ENCODE assay signal across 11 mouse cellular contexts in the genomic region with DNA sequence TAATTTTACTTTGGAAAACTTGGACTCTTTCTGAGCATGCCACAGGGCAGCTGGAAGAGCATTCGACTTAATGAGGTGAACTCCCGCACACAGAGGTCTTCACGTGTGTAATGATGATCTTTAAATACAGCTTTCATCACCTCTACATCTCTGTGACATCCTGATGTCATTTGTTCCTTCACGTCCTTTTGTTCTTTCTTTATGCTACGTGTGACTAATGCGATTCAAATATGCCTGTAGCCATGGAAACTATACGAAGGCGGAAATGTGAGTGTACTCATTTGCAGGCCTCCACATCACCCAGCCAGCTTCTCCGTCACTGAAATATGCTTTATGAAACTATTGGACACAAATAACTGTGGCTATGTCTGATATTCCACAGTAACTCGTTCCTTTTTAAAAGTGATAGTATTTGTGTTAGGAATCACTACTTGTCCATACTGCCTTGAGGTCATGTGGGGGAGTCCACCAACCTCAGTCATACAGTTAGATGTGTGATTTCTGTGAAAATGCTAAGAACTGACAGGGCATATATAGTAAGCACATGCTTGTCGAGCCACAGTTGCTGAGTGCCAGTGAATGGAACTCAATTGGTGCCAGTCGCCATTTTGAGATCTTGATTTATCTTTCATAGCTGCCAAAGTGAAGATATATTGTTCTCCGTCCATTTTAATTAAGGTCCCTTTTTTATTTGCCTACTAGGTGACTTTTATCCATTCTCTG.
A peak's percentile ranks its signal among the peaks of the same experiment; 100 is the strongest.
DNase-seq lines count a peak whose midpoint lies in the region; ATAC-seq lines count a peak whose summit lies in the region.
"Had no signal": no experiment of that assay in that cellular context is flagged by ENCODE, and none has a peak within 500 bp of the region (broad histone marks: within the 10 kb centered on the region; RNA-seq: fewer than 3 reads in every experiment).

No protein-coding gene starts in this region.

- no peaks in the 10 kb centered on the region for H3K27me3 ChIP-seq in hindbrain, embryonic 13.5 days
- no peaks in the 10 kb centered on the region for H3K27me3 ChIP-seq in hindbrain, embryonic 12.5 days
- H3K27me3 ChIP-seq in forebrain, embryonic 14.5 days (replicated peaks; ENCODE audit: control insufficient read depth, insufficient read depth, low read length): no peaks in the 10 kb centered on the region
- no peaks in the 10 kb centered on the region for H3K27me3 ChIP-seq in midbrain, embryonic 14.5 days (ENCODE audit: control insufficient read depth, insufficient read depth, low read length)
- H3K27me3 ChIP-seq: CH12.LX had no signal

- peak; percentile 69 for DNase-seq in CD4-positive, CD25-positive, alpha-beta regulatory T cell, adult 2 months (ENCODE audit: low read depth, low spot score)
- peak; percentile 68 for DNase-seq in forebrain, embryonic 14.5 days (ENCODE audit: low spot score)
- DNase-seq in midbrain, embryonic 14.5 days: peak; percentile 77
- no peak for DNase-seq in thymus, postnatal 10 days (ENCODE audit: low spot score in 2 of 2)
- no peak for DNase-seq in kidney, adult 9 months
- DNase-seq in cerebellum, adult 9-10 months: no peak
- DNase-seq: thymus, adult 2 months had no signal

- H3K9me3 ChIP-seq in hindbrain, embryonic 13.5 days: no peaks in the 10 kb centered on the region
- H3K9me3 ChIP-seq in hindbrain, embryonic 12.5 days (replicated peaks): no peaks in the 10 kb centered on the region
- H3K9me3 ChIP-seq in forebrain, embryonic 14.5 days (replicated peaks; ENCODE audit: control insufficient read depth, low read length): no peaks in the 10 kb centered on the region
- H3K9me3 ChIP-seq in midbrain, embryonic 14.5 days (ENCODE audit: control insufficient read depth, low read length): no peaks in the 10 kb centered on the region

- H3K36me3 ChIP-seq in hindbrain, embryonic 13.5 days: no peaks in the 10 kb centered on the region
- H3K36me3 ChIP-seq in hindbrain, embryonic 12.5 days: no peaks in the 10 kb centered on the region
- H3K36me3 ChIP-seq in forebrain, embryonic 14.5 days (ENCODE audit: control insufficient read depth, insufficient read depth, low read length): no peaks in the 10 kb centered on the region
- no peaks in the 10 kb centered on the region for H3K36me3 ChIP-seq in midbrain, embryonic 14.5 days (ENCODE audit: control insufficient read depth, insufficient read depth, low read length)

- 42% methylated on average over 13 of the region's 13 CpGs for WGBS in hindbrain, embryonic 13.5 days
- 55% methylated on average over 13 of the region's 13 CpGs for WGBS in hindbrain, embryonic 12.5 days
- WGBS in forebrain, embryonic 14.5 days: 59% methylated on average over 13 of the region's 13 CpGs
- 39% methylated on average over 13 of the region's 13 CpGs for WGBS in midbrain, embryonic 14.5 days

- ATAC-seq in hindbrain, embryonic 13.5 days (ENCODE audit: low FRiP score): peak; percentile 43; the same call in 1 of the 2 replicates
- ATAC-seq in hindbrain, embryonic 12.5 days (ENCODE audit: low FRiP score): no peak
- ATAC-seq in forebrain, embryonic 14.5 days: peak; percentile 65
- ATAC-seq in midbrain, embryonic 14.5 days (ENCODE audit: low FRiP score, low TSS enrichment): no peak; the same call in 1 of the 2 replicates

- H3K4me2 ChIP-seq in hindbrain, embryonic 13.5 days: no peak overlapping the region
- no peak overlapping the region for H3K4me2 ChIP-seq in hindbrain, embryonic 12.5 days (replicated peaks)
- H3K4me2 ChIP-seq in forebrain, embryonic 14.5 days (ENCODE audit: low read length): no peak overlapping the region
- no peak overlapping the region for H3K4me2 ChIP-seq in midbrain, embryonic 14.5 days (ENCODE audit: low read length)

- peak overlapping the region; percentile 19; the same call in 1 of the 2 replicates for H3K27ac ChIP-seq in hindbrain, embryonic 13.5 days
- H3K27ac ChIP-seq in hindbrain, embryonic 12.5 days: no peak overlapping the region
- no peak overlapping the region for H3K27ac ChIP-seq in forebrain, embryonic 14.5 days (ENCODE audit: low read depth, low read length)
- H3K27ac ChIP-seq in midbrain, embryonic 14.5 days (replicated peaks; ENCODE audit: low read depth, low read length): peak overlapping the region; percentile 27
- H3K27ac ChIP-seq: liver, embryonic 14.5 days had no signal

- H3K9ac ChIP-seq in hindbrain, embryonic 13.5 days: no peak overlapping the region
- H3K9ac ChIP-seq in hindbrain, embryonic 12.5 days: no peak overlapping the region
- no peak overlapping the region for H3K9ac ChIP-seq in forebrain, embryonic 14.5 days (ENCODE audit: low read length)
- no peak overlapping the region for H3K9ac ChIP-seq in midbrain, embryonic 14.5 days (replicated peaks; ENCODE audit: low read length)
- H3K9ac ChIP-seq: liver, embryonic 14.5 days had no signal

- no peak overlapping the region for H3K4me3 ChIP-seq in hindbrain, embryonic 13.5 days
- H3K4me3 ChIP-seq in hindbrain, embryonic 12.5 days: no peak overlapping the region
- H3K4me3 ChIP-seq in forebrain, embryonic 14.5 days (ENCODE audit: low read depth, low read length): no peak overlapping the region
- H3K4me3 ChIP-seq in midbrain, embryonic 14.5 days (replicated peaks; ENCODE audit: low read depth, low read length): no peak overlapping the region

- peaks cover 6% of the 10 kb centered on the region; the same call in 1 of the 2 replicates for H3K4me1 ChIP-seq in hindbrain, embryonic 13.5 days (replicated peaks)
- no peaks in the 10 kb centered on the region; the same call in 1 of the 2 replicates for H3K4me1 ChIP-seq in hindbrain, embryonic 12.5 days
- no peaks in the 10 kb centered on the region for H3K4me1 ChIP-seq in forebrain, embryonic 14.5 days (ENCODE audit: control insufficient read depth, insufficient read depth, low read length)
- peaks cover 7% of the 10 kb centered on the region for H3K4me1 ChIP-seq in midbrain, embryonic 14.5 days (ENCODE audit: control insufficient read depth, insufficient read depth, low read length)

Comparison
In these comparisons a context has a peak if more than half of its experiments do, and no peak if none do; other contexts are left out.
1. ATAC-seq: peak in hindbrain, embryonic 13.5 days (single experiment) and forebrain, embryonic 14.5 days (single experiment); none in hindbrain, embryonic 12.5 days (single experiment) and midbrain, embryonic 14.5 days (single experiment).
2. H3K27ac ChIP-seq: peak in hindbrain, embryonic 13.5 days (single experiment) and midbrain, embryonic 14.5 days (single experiment); none in hindbrain, embryonic 12.5 days (single experiment) and forebrain, embryonic 14.5 days (single experiment).
3. DNase-seq: peak in CD4-positive, CD25-positive, alpha-beta regulatory T cell, adult 2 months (single experiment), forebrain, embryonic 14.5 days (single experiment) and midbrain, embryonic 14.5 days (single experiment); none in thymus, postnatal 10 days (0 of 2), kidney, adult 9 months (single experiment) and cerebellum, adult 9-10 months (single experiment).